Mouse (Mus musculus) spleen, adult 2 months (tissue): ENCODE results near the gene Smpdl3b.

Experiments
- CTCF ChIP-seq: fragments of 200-500 bp; IDR thresholded peaks from 2 replicates; pipeline ENCODE4 v1.5.1; 2011; ENCODE audit warnings: mild to moderate bottlenecking, inconsistent platforms; ENCODE audit not compliant: insufficient read depth, insufficient read length, insufficient replicate concordance; ENCODE audit errors: extremely low read depth
- POLR2A ChIP-seq: fragments of 200-500 bp; IDR thresholded peaks from 2 replicates; pipeline ENCODE4 v1.6.1; 2011; ENCODE audit warnings: low read depth, low read length, inconsistent platforms

DNA sequence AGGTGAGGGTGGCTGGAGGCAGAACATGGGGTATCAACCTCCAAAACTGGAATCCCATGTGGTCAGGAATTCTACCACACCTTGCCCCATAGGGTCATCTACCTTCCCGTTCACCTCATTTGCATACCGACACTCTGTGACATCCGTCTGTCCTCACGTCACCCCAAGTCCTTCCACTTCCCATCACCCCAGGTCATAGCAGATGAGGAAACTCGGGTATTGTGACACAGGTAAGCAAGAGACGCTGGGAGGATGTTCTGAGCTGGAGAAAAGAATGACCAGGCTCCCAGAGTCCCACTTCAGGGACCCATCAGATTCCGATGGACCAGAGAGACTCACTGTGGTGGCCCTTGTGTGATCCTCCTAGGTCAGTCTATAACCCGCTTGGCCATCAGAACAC, 37.7 kb upstream of the Smpdl3b start:
- TF ChIP-seq CTCF (no peak), POLR2A (peak; percentile 54)
